ENCODE assay signal across 25 mouse cellular contexts in the genomic region with DNA sequence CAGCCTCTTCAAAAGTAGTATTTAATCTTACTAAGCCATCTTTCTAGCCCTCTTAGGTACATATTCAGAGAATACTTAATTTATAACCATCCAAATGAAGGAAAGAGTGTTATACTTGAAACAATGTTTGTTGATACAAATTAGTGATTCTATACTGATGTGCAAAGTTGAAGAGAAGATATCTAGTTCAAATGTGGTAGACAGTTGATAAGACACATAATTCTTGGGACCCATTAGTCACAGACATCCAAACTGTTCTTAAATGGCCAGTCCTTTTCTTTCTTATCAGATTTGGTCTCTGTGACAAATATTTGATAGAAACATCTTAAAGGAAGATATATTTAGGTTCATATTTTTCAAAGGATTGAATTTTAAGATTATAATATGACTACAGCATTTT.
"Had no signal": no experiment of that assay in that cellular context is flagged by ENCODE, and none has a peak within 500 bp of the region (broad histone marks: within the 10 kb centered on the region; RNA-seq: fewer than 3 reads in every experiment).

No protein-coding gene starts in this region.

- H3K9me3 ChIP-seq: embryonic facial prominence, embryonic 10.5 days; embryonic facial prominence, embryonic 12.5 days; embryonic facial prominence, embryonic 13.5 days; embryonic facial prominence, embryonic 15.5 days; forebrain, embryonic 10.5 days; forebrain, embryonic 12.5 days; forebrain, embryonic 13.5 days; forebrain, embryonic 15.5 days had no signal

- H3K9ac ChIP-seq: embryonic facial prominence, embryonic 12.5 days; embryonic facial prominence, embryonic 13.5 days; embryonic facial prominence, embryonic 15.5 days; forebrain, embryonic 12.5 days; forebrain, embryonic 13.5 days; forebrain, embryonic 15.5 days; forebrain, postnatal 0 days had no signal

- H3K27me3 ChIP-seq: embryonic facial prominence, embryonic 12.5 days; embryonic facial prominence, embryonic 13.5 days; embryonic facial prominence, embryonic 15.5 days; forebrain, embryonic 12.5 days; forebrain, embryonic 13.5 days; forebrain, embryonic 15.5 days had no signal

- H3K36me3 ChIP-seq: embryonic facial prominence, embryonic 10.5 days; embryonic facial prominence, embryonic 12.5 days; embryonic facial prominence, embryonic 13.5 days; embryonic facial prominence, embryonic 15.5 days; forebrain, embryonic 10.5 days; forebrain, embryonic 12.5 days; forebrain, embryonic 15.5 days had no signal

- H3K27ac ChIP-seq: embryonic facial prominence, embryonic 10.5 days; embryonic facial prominence, embryonic 12.5 days; embryonic facial prominence, embryonic 13.5 days; embryonic facial prominence, embryonic 15.5 days; forebrain, embryonic 10.5 days; forebrain, embryonic 12.5 days; forebrain, embryonic 13.5 days; forebrain, embryonic 15.5 days; gastrocnemius, adult 2 months; heart, adult 2 months had no signal

- DNase-seq: cerebellum, adult 9-10 months; cerebellum, adult 9-11 months; cerebellum, postnatal 10 days; cerebellum, postnatal 14 days; cerebellum, postnatal 25 days; cerebellum, postnatal 36 days; embryo, embryonic 11 days; forebrain, postnatal 0 days; gastrocnemius, adult 2 months; gastrocnemius, postnatal 10 days; gastrocnemius, postnatal 14 days; gastrocnemius, postnatal 25 days; gastrocnemius, postnatal 36 days; heart, adult 11 months; heart, adult 18-20 months; heart, adult 2 months had no signal

- H3K4me1 ChIP-seq: embryonic facial prominence, embryonic 10.5 days; embryonic facial prominence, embryonic 12.5 days; embryonic facial prominence, embryonic 13.5 days; embryonic facial prominence, embryonic 15.5 days; forebrain, embryonic 12.5 days; forebrain, embryonic 13.5 days had no signal

- H3K4me3 ChIP-seq: embryonic facial prominence, embryonic 10.5 days; embryonic facial prominence, embryonic 12.5 days; embryonic facial prominence, embryonic 13.5 days; embryonic facial prominence, embryonic 15.5 days; erythroblast, embryonic 14.5 days; forebrain, embryonic 10.5 days; forebrain, embryonic 12.5 days; forebrain, embryonic 13.5 days; forebrain, embryonic 15.5 days; gastrocnemius, adult 2 months; heart, adult 2 months had no signal
